Mouse (Mus musculus) thymus, postnatal 14 days (tissue): ENCODE data around the gene L3hypdh.

Source experiments
- DNase-seq: peaks from one replicate; pipeline ENCODE4 v3.0.0; 2021

The L3hypdh gene

GRCm38 (mm10) chr12:72085329-72086165, at the start of gene L3hypdh, which contains the start of gene Jkamp:
L3hypdh (minus strand) TSS chr12:72085439.
Jkamp (plus strand) TSS chr12:72085589.
- peak; percentile 99 for DNase-seq

DNA sequence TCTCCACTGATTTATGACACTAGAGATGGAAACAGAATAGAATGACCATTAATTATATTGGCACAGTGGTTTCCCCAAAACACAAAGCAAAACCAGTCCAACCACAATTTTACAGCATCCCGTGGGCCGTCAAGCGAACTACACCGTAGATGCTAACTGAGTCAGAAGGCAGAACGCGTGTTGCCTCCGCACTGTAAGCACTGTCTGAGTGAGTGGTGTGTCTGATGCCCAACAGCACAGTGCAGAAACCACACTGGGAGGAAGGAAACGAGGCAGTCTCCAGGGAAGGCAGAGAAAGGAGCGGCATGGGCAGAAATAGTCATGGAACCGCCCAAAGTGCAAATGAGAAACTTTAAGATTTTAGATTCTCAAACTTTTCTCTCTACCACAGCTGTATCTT, 44.0 kb upstream of the L3hypdh start:
- no peak for DNase-seq

DNA sequence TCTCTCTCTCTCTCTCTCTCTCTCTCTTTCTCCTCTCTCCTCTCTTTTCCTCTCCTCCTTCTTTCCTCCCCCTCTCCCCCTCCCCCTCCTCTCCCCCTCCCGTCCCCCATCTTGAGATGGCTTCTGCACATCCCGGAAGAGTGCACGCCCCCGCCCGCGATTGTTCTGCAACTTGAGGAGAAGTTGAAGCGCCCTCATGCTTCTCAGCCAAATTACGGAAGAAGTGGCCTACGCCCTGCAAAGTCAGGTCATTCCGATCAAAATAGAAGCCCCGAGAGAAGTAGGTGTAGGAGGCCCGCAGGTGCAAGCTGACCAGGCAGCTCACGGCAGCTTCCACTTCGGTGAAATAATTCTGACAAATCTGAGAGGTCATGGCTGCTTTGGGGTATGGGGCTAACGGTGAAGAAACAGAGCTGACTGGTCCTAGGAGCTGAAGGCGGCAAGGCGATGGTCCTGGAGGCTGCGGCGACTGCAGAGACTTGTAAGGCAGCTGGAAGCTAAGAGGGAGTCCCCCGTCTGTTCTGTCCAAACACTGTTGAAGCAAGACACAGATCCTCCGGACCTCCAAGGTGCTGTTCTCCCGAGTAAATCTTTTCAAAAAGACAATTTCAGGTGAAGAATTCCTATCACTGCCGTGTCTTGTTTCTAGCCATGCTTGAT, 30.6 kb upstream of the L3hypdh start:
- DNase-seq, result no peak

- no peak for DNase-seq
These were observed 29.9 kb upstream of the L3hypdh start for GRCm38 (mm10) chr12:72115126-72115525.

GRCm38 (mm10) chr12:72104525-72105281, 19.5 kb upstream of the L3hypdh start:
- peak; percentile 39 for DNase-seq

DNA sequence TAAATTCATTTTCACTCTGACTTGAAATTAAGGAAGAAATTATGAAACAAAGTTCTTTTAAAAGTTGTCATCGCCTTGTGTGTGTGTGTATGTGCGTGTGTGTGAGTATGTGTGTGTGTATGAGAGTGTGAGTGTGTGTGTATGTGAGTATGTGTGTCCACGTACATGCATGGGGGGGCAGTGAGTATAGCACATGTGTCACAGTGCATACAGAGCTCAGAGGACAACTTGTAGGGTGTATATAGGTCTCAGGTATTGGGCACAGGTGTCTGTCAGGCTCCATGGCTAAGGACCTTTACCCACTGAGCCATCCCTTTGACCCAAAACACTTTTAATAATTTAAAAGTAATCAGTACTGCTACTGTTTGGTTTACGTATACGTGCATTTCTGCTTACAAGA, 18.8 kb upstream of the L3hypdh start:
- DNase-seq, result no peak

DNA sequence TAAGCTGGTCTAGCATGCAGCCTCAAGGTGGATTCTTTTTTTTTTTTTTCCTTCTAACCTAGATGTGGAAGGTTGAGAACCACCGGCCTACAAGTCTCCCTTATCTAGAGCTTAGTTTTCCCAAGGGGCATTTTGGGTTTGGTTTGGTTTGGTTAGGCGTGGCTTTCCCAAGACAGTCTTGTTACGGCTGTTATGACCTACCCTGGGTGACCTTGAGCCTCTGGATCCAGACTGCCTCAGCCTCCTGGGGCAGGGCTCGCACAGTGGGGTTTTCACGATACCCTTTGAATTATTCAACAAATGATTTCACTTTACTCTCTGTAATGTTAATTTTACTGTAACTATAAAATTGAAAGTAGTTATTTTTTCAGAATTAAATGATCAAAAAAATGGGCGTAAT, 17.5 kb upstream of the L3hypdh start:
- no peak for DNase-seq

DNA sequence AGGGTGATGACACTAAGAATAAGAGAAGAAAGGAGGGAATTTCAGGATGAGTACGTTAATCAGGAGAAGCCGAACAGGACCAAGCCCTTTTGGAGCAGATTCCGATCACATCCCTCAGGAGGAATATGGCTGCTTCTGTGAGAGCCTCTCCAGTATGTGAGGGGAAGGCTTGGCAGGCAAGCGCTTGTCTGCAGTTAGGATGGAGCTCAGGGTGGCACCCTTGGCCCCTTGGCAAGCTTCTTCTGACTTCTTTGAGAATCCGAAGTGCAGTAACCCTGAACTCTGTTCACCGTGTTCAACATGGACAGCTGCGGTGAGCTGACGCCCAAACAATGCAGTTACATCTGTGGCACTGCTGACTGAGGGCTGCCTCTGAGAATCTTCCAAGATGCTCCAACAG, 11.7 kb upstream of the L3hypdh start:
- DNase-seq, result no peak

DNA sequence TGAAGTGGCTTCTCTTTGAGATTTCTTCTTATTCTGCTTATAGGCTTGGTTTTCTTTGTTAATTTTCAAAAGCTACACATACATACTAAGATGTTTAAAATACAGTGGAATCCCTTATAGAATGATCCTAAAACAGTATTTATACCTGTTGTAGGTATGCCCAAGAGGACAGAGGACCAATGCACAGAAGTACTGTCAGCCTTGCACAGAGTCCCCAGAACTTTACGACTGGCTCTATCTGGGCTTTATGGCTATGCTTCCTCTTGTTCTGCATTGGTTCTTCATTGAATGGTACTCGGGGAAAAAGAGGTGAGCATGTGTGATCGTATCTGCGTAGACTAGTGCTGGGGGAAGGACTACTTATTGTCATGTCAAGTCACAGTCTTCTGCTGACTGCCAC, 4.6 kb upstream of the L3hypdh start:
- no peak for DNase-seq

DNA sequence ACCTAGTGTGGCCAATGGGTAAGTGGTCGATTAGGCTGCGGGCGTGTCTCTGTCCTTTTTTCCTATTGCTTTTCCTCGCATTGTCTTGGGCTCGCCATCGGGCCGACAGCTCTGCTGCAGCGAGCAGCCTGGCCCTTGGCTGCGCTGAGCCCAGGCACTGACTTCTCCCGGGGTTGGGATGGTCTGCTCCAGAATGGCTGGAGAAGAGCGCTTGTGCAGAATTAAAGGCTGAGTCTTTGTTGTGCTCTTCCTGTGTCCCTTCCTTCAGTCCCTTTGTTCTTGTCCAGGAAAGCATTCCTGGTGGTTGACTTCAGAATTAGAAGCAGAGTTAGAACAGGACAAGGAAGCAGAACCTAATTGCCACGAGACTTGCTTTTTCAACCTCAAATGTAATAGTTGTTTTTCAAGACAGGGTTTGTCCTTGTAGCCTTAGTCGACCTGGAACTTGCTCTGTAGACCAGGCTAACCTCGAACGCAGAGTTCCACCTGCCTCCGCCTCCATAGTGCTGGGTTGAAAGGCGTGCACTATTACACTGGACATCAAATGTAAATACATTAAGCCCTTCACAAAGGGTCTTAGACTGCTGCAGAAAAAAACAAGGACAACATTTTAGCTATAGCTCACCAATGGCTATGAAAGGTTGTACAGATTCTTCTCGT, 1.1 kb upstream of the L3hypdh start:
- DNase-seq, result peak; percentile 27

GRCm38 (mm10) chr12:72085024-72085328, 263 bp downstream of the L3hypdh start:
- no peak for DNase-seq

GRCm38 (mm10) chr12:72084261-72085023, 797 bp downstream of the L3hypdh start:
- no peak for DNase-seq

DNA sequence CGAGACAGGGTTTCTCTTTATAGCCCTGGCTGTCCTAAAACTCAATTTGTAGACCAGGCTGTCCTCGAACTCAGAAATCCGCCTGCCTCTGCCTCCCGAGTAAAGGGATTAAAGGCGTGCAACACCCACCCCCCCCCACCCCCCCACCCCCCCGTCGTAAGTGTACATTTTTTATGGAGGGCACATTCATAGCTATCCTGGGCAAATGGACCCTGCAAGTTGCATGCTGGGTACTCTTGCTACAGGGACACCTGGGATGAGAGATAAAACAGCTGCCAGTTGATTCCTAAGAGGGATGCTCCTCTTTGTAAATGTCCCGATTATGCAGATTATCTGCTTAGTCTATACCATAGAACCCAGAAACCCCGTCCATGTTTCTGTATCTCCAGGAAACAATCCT, 2.0 kb downstream of the L3hypdh start:
- DNase-seq, result no peak

DNA sequence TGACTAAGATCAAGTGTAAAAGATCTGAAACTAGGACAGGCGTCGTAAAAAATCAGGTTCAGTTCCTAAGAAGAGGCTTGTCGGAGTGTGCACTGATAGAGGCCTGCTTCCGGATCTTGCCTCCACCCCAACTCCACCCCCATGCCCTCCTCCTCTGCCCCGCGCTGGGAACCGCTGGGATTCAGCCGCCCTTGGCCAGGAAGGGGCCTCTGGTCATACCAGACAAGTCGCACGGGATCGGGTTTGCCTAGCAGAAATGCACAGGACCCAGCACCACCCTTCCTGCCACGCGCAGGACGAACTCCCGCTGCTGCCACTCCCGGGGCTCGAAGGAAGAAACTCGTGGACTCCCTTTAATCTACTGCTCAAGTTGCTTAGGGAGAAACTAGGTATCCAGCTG, 2.9 kb downstream of the L3hypdh start:
- no peak for DNase-seq

GRCm38 (mm10) chr12:72081961-72082360, 3.3 kb downstream of the L3hypdh start:
- DNase-seq, result no peak

DNA sequence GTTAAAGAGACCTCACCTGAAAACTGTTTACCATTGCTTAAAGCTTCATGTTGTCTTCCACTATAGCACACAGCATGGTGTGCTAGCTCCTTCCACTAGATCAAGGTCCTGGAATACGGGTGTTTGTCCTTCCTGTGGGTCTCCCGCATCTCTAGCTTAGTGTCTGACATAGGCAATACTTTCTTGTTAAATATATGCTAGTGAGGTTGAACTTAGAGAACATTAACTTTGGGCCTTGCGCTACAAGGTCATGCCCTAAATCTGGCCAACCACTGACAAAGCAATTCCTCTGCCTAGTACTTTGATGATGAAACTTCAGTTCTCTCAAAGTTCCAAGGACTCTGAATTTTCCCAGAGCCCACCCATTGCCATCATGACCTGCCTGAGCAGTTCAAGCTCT, 7.0 kb downstream of the L3hypdh start:
- no peak for DNase-seq

DNA sequence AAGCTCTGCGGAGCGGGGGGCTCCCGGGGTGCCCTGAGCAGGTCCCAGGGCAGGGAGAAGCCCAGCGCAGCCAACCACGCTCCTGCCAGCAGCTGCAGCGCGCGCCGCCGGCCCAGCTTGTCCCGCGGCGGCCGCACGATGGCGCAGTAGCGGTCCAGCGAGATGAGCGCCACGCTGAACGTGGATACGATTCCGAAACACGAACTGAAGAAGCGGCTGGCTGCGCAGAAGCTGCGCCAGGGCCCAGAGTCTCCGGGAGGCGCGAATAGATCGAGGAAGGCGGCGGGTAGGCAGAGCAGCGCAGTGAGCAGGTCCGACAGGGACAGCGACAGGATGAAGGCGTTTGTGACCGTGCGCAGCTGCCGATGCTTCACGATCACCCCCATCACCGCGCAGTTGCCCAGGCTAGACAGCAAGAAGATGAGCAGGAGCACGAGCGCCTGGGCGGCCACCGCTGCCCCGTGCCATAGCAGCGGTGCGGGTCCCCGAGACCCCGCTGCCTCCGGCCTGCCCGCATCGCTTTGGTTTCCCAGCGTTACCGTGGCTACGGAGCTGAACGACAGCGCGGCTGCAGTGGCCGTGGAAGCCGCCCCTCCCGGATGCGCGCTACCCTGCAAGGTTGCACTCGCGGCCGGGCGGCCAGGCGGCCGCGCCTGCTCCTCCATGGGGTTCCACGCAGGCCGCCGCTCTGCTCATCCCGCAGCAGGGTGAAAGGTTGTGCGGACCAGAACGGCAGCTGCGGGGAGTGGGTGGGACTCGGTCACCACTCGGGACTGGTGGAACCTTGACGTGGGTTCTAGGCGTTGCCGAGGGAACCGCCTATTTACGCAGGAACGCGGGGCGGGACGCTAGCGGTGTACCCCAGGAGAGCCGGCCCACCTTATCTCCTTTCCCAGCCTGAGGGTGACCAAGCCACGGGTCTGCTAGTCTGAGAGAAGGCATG, 14.6 kb downstream of the L3hypdh start, which contains the start of gene Gpr135:
Gene Gpr135 (minus strand): TSS at position 799 of the 943 bp plus-strand sequence.
- peak; percentile 75 for DNase-seq

DNA sequence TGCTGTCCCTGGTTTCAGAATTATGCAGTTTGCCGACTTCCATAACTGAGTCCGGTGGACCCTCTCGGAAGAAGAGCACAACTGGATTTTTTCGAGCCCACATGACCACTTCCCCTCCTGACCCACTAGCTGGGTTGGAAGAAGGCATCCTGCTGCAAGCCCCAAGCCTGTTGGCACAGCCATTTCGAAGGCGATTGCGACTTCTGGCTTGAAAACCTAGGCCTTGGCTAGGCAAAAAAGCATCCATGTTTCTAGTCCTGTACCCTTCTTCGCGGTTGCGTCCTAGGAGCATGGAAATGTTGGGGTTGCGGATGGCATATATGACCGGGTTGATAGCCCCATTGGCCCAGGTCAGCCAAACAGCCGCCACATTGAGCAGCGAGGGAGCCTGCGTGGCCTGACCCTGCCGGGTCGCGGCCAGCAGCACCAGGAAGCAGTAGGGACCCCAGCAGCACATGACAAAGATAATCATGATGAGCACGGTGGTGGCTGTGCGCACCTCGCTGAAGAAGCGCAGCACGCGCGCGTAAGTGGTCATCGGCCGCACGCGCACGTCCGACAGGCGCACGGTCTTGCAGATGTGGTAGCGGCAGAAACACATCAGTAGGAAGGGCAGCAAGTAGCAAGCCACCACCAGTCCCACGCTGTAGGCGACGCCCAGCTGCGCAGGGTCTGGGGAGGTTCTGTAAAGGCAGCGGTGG, 15.5 kb downstream of the L3hypdh start:
- no peak for DNase-seq

DNA sequence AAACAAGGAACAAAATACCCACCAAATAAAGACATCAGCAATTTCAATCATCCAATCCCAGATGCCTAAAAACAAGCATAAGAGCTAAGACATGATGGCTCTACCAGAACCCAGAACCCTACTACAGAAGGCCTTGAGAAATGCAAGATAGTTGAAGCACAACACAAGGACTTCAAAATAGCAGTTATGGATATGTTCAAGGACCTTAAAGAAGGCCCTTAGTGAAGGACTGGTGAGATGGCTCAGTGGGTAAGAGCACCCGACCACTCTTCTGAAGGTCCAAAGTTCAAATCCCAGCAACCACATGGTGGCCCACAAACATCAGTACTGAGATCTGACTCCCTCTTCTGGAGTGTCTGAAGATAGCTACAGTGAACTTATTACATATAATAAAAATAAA, 27.5 kb downstream of the L3hypdh start:
- no peak for DNase-seq

- no peak for DNase-seq
These were observed 31.4 kb downstream of the L3hypdh start for GRCm38 (mm10) chr12:72053851-72054250.

GRCm38 (mm10) chr12:72053303-72053702, 31.9 kb downstream of the L3hypdh start:
- peak; percentile 4 for DNase-seq
